Mouse (Mus musculus) kidney, adult 11 months (tissue): ENCODE results near the gene Ccdc85a.
"Not testable (repeated sequence)": the region's sequence is repeated elsewhere in the genome, so short reads cannot be mapped to it uniquely, and the experiment has no call there.

Experiments used
- DNase-seq: peaks from one replicate; pipeline ENCODE4 v3.0.0; 2022

Gene Ccdc85a

DNA sequence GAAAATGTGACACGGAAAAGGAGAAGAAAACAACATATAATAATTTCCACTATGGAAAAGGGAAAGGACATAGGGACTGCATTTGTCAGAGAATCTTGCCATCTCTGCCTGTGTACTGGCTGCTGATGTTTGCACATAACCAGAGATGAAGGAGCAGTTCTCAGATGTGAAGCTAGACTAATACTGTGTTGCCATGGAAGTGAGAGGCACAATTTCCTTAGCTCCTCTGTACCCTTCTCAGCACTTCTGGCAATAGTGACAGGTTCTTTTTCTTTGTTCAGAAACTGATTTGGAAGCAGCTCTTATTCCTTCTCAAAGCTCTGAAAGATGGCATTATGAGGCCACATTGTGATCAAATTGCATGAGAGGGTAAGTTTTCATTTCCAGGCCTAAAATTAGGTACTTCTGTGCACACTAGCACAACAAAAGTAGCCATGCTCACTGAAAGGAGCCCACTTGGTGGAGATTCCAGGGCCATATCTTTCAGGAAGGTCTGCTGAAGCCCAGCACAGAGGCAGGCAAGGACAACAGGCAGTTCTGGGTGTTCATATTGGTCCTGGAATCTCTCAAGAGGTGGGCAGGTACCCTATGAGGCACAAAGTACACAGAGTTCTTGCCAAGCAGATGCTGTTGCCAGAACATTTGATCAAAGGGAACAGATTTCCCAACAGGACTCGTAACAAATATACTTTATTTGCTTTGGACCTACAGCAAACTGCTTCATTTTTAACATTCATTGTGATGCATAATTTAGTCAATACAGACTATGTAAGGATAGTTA lies 161.5 kb downstream of the Ccdc85a start:
- DNase-seq = no peak

DNA sequence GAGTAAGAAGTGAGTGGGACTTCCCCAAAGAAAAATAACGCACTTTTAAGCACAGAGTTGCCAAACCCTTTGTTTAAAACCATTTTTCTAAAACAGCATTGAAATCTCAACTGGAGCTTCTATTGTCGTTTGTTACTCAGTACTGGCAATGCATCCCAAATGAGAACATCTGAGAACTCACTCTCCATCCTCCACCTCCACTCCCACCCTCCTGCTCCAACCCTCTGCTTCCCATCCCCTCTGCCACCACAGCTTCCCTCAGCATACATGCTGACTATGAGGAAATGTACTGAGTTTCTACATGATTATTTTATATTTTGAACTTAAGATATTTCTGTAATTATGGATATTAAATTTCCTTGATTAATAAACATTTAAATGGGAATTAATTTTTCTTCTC lies 168.3 kb downstream of the Ccdc85a start:
- DNase-seq = no peak

DNA sequence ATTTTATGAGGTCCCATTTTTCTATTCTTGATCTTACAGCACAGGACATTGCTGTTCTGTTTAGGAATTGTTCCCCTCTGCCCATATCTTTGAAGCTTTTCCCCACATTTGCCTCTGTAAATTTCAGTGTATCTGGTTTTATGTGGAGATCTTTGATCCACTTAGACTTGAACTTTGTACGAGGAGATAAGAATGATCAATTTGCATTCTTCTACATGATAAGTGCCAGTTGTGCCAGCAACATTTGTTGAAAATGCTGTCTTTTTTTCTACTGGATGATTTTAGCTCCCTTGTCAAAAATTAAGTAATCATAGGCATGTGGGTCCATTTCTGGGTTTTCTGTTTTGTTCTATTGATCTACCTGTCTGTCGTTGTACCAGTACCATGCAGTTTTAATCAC lies 174.2 kb downstream of the Ccdc85a start:
- not testable (repeated sequence) for DNase-seq

DNA sequence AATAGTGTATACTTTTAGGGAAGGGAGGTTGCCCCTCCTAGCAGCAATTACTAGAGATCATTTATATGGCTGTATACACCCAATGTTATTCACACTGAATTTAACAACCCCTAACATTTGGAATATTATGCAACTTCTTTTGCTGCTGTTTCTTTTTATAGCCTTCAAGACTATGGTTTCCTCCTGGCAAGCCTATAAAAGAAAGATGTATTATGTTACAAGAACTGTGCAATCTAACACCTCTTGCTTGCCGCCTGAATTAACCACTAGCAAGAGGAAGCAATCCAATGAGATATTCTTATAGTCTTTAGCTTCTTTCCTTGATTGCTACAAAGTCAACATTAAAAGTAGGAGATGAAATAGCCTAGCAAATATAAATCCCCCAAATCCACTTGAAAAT lies 187.0 kb downstream of the Ccdc85a start:
- DNase-seq = no peak

DNA sequence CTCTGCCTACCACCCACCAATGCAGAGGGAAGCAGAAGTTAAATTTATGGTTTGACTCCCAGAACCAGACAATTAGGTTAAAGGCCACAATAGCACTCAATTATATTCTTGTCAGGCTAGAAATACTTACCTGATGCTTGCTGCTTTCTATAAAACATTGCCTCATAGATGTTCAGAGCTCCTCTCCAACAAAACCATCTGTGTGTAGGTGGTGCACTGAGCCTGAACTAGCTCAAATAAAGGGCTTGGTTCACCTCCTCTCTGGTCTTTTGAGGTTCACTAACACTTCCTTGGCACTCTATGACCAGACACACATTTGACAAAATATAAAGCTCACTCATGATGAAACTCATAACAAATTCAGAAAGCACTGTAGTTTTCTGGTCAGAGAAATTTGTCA lies 208.2 kb downstream of the Ccdc85a start:
- no peak for DNase-seq

DNA sequence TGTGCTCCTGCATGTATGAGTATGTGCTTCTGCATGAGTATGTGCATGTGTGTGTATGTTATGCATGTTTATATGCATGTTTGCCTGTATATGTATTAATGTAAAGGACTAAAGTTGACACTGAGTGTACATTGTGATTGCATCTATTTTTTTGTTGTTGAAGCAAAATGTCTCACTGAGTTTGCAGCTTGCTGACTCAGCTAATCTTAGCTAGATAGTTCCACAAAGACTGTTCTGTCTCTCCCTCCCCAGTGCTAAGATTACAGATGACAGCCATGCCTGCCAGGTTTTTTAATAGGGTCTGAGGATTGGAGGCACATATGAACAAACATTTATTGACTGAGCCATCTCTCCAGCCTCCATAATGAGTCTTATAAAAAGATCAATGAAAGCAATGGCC lies 209.5 kb downstream of the Ccdc85a start:
- no peak for DNase-seq

DNA sequence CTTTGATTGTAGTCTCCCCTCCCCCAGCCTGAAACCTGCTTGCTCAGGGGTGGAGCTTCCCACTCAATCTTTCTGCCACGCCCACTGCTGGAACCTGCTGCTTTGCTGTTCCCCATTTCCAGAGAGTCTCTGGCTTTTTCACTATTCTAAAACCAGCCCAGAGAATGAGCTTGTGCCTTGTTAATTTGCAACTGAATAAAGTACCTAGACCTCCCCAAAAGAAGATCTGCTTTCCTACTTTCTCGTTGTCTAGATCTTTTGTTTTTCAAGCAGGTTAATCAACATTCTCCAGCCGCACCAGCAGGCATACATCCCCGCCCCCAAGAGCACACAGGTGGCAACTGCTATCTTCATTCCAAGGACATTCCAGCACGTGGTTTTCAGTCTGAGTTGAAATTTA lies 212.7 kb downstream of the Ccdc85a start:
- DNase-seq = not testable (repeated sequence)

DNA sequence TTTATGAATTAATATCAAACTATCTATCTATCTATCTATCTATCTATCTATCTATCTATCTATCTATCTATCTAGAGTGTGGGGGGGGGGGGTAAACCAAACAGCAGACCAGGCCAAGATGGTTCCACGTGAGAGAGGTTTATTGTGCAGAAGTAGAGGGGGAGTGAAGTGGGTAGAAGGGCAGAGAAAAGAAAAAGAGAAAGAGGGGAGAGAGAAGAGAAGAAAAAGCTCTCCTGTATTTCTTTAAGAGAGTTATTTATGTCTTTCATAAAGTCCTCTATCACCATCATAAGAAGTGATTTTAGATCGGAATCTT lies 218.2 kb downstream of the Ccdc85a start:
- DNase-seq = no peak

DNA sequence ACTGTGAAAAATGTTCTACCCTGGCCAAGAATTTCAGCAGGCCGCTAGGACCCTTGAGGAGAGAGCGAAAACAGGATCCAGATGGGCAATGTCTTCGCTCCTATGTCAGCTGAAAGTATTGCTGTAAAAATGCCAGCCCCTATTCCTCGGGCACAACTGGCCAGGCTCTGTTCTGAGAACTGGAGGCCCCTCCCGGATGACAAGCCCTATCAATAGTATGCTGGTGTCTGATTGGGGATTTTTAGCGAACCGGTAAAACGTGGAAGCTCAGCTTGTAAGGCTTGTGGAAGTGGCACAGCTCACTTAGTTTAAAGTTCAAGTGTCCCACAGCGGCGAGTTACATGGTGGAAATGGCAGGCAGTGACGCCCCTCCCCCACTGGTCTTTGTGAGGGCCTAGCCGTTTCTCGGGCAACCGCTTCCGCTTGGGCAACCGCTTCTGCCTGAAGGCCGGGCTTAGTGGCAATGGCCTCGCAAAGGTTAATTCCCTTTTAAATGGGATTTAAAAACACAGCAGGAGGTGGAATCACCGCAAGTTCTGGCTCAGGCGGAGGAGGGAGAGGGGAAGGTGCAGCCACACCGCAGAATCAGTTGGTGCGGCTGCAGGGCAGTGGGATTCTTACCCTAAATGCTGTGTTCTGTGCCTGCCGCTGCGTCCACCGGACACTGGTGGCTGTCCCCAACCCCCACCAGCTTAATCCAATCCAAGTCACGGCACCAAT lies 218.8 kb downstream of the Ccdc85a start:
- peak; percentile 75 for DNase-seq

DNA sequence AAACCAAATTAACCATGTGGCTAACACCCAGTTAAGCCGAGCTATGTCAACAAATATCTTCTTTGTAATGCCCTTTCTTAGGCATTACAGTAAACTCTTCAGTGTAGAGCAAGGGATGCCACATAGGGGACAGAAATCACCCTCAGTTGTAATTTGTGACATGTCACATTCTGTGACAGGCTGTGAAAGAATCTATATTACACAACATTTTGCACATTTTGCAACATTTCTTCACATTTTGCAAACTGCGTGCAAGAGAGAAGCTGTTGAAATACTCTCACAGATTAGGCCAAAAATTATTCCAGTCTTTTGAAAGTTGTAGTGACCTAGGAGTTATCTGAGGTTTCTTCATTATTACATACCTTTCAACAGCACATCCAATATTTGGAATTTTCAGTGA lies 240.7 kb downstream of the Ccdc85a start:
- DNase-seq = no peak

DNA sequence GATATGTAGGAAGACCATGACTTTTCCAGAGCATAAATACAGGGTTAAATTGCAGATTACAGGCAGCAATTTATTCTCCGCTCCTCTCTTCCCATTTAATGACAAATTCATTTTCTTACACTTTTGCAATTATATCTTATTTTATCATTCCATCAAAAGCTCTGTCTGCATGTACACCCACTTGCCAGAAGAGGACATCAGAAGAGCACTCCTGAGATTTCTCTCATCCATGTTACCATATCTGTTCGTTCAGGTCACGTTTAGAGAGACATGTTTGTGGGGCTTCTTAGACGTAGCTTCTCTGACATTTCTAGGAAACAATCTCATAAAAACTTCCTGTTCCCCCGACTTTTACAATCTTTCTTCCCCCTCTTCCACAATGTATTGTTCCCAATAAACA lies 242.2 kb downstream of the Ccdc85a start:
- no peak for DNase-seq

DNA sequence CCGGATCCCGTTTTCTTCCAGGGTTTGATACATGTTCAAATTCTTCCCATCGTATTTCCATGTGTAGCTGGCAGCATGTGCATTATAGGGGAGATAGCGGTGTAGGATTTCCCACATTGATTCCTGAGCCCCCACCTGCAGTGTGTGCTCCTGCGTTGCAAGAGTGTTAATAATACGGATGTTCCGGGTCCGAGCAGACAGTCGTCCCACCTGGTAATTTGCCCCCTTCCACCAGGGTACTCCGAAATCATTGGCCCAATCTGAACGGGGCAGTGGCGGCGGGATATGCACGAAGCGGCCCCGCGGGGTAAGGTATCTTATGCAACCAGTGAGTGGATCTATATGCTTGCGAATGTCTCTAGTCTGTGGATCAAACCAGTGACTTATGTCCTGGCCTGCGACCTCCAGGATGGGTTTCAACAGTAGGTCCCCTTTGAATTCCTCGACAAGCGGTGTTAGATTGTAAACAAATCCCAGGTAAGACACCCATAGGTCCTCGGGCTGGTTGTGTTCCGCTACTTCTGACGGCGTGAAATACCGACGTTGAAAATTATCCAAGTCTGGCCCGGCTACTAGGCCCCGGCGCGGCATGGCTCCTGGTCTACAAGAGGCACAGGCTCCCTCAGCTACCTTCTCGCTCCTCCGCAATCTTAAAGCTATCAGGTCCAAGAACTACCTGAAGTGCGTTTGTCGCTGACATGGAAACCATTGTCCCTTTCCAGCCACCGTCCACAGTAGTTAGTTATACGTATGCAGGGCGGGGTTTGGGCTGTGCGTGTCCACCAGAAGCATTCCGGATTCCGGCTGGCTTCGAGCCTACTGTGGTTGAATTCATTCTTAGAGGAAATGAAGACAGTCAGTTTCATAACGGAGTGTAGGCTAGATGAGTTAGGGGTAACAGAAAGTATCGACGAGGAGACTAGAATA lies 244.6 kb downstream of the Ccdc85a start, which contains the start of gene Gm6685:
TSS of gene Gm6685 (minus strand) at position 644 of the 927 bp plus-strand sequence.
- not testable (repeated sequence) for DNase-seq
